Mouse (Mus musculus) olfactory bulb, adult 2 months (tissue): ENCODE data around the gene Repin1.

Source experiments
- CTCF ChIP-seq: fragments of 200-500 bp; IDR thresholded peaks from 2 replicates; pipeline ENCODE4 v1.5.1; 2012; ENCODE audit warnings: low read depth, mild to moderate bottlenecking, low read length, moderate library complexity; ENCODE audit not compliant: insufficient read depth
- POLR2A ChIP-seq: fragments of 200-500 bp; IDR thresholded peaks from 2 replicates; pipeline ENCODE4 v1.6.1; 2012; ENCODE audit warnings: mild to moderate bottlenecking, low read depth, low read length, moderate library complexity; ENCODE audit not compliant: insufficient read depth

DNA sequence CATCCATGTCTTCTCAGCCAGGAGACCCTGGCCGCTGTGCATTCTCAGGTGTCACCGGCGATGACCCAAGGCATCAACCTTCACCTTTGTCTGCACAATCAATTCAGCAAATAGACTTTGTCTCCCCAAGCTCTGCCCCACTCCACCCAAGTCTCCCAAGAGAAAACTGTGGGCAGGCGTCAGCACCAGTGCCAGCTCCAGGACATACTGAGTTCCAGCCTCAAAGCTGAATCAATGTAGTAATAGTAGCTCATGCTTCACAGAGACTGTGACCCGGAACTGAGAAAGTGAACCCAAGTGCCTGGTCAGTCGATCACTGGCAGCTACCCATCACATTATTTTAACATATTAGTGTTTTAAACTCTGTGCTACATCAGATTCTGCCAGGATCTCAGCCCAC, 45.4 kb upstream of the Repin1 start:
- TF ChIP-seq CTCF = no peak
- no peak for TF ChIP-seq POLR2A
